In genomic region chr9:98963661-98964060, GRCm38 (mm10) we compare ENCODE assay signal across 19 mouse cellular contexts. TPM values are rescaled to one million over a fixed set of nuclear protein-coding genes. Genes with fewer than 3 reads are reported as not detected.
"Had no signal": no experiment of that assay in that cellular context is flagged by ENCODE, and none has a peak within 500 bp of the region (broad histone marks: within the 10 kb centered on the region; RNA-seq: fewer than 3 reads in every experiment).

No protein-coding gene starts in this region.

- H3K9me3 ChIP-seq: liver, embryonic 15.5 days; midbrain, embryonic 12.5 days; neural tube, embryonic 13.5 days had no signal

- DNase-seq: kidney, adult 8-10 months; kidney, postnatal 25 days; layer of hippocampus, adult 9-11 months; layer of hippocampus, postnatal 36 days; lung, adult 2 months; lung, postnatal 36 days; right cerebral cortex, postnatal 14 days; thymus, postnatal 36 days had no signal

- H3K4me2 ChIP-seq: liver, embryonic 11.5 days; liver, embryonic 15.5 days; midbrain, embryonic 12.5 days; neural tube, embryonic 13.5 days had no signal

- H3K4me1 ChIP-seq: liver, embryonic 15.5 days; neural tube, embryonic 13.5 days had no signal

- H3K4me3 ChIP-seq: liver, embryonic 15.5 days; midbrain, embryonic 12.5 days; myocyte; neural tube, embryonic 13.5 days had no signal

- ATAC-seq: intestine, postnatal 0 days; lung, postnatal 0 days had no signal

- H3K27ac ChIP-seq: liver, embryonic 15.5 days; midbrain, embryonic 12.5 days; neural tube, embryonic 13.5 days had no signal

- H3K36me3 ChIP-seq: liver, embryonic 15.5 days; midbrain, embryonic 12.5 days; neural tube, embryonic 13.5 days had no signal

- H3K9ac ChIP-seq: liver, embryonic 15.5 days; midbrain, embryonic 12.5 days; neural tube, embryonic 13.5 days had no signal

RNA-seq across cellular contexts. Expression of gene Foxl2, which starts 8.6 kb away (rescaled TPM):
- total RNA-seq: megakaryocyte, adult 5-6 weeks had no signal
- polyA plus RNA-seq: intestine, postnatal 0 days; kidney, embryonic 16.5 days; liver, embryonic 11.5 days; liver, embryonic 15.5 days; lung, adult 2 months; lung, postnatal 0 days; stomach, embryonic 16.5 days; thymus, postnatal 0 days had no signal
